Mouse (Mus musculus) hindbrain, embryonic 10.5 days (tissue): ENCODE measurements at regions not wholly inside any gene's neighbourhood (a gene's known extent, or its start where the extent isn't known, plus 50 kb on each side); places are given as distances from the start of the nearest gene placed in this dataset.

Source experiments
- DNase-seq: peaks from one replicate; pipeline ENCODE4 v3.0.0-alpha.2; 2017; ENCODE audit warnings: low spot score
- H3K27ac ChIP-seq: fragments of 300-500 bp; sonication (generic); 2 replicates; pipeline ENCODE4 v1.5.1; 2016; ENCODE audit warnings: mild to moderate bottlenecking, moderate library complexity
- H3K27me3 ChIP-seq: fragments of 300-500 bp; sonication (generic); 2 replicates; pipeline ENCODE4 v1.6.1; 2016; ENCODE audit warnings: mild to moderate bottlenecking; ENCODE audit not compliant: poor library complexity, insufficient read depth, severe bottlenecking
- H3K36me3 ChIP-seq: fragments of 300-500 bp; sonication (generic); 2 replicates; pipeline ENCODE4 v1.6.1; 2016; ENCODE audit warnings: mild to moderate bottlenecking, moderate library complexity
- H3K4me1 ChIP-seq: fragments of 300-500 bp; sonication (generic); replicated peaks from 2 replicates; pipeline ENCODE4 v1.6.1; 2016; ENCODE audit warnings: mild to moderate bottlenecking
- H3K4me3 ChIP-seq: fragments of 300-500 bp; sonication (generic); 2 replicates; pipeline ENCODE4 v1.5.1; 2016; ENCODE audit warnings: mild to moderate bottlenecking, moderate library complexity
- H3K9me3 ChIP-seq: fragments of 300-500 bp; sonication (generic); 2 replicates; pipeline ENCODE4 v1.6.1; 2016; ENCODE audit warnings: mild to moderate bottlenecking, moderate library complexity
- WGBS: fragments of 180-500 bp; shearing (Covaris S2); methylation state at CpG from one replicate; pipeline ENCODE4 v1.1.7; 2016; 5-methylcytosine and 5-hydroxymethylcytosine counted together

GRCm38 (mm10) chr12:79956351-79956750 is 156.5 kb downstream of the Zfp36l1 start:
- Histone ChIP-seq H3K9me3 (no peaks in the 10 kb centered on the region), H3K4me1 (peaks cover 15% of the 10 kb centered on the region), H3K27ac (no peak overlapping the region), H3K4me3 (no peak overlapping the region), H3K36me3 (no peaks in the 10 kb centered on the region), H3K27me3 (0 out of 2 replicates have a peak, but pooled peaks cover 2% of the 10 kb centered on the region)
- WGBS, result 90% methylated on average over 6 of the region's 6 CpGs
- no peak for DNase-seq

- H3K4me1 ChIP-seq, result peaks cover 21% of the 10 kb centered on the region
- 88% methylated on average over 2 of the region's 2 CpGs for WGBS
Observed at GRCm38 (mm10) chr12:79955501-79955900, 157.3 kb downstream of the Zfp36l1 start.

DNA sequence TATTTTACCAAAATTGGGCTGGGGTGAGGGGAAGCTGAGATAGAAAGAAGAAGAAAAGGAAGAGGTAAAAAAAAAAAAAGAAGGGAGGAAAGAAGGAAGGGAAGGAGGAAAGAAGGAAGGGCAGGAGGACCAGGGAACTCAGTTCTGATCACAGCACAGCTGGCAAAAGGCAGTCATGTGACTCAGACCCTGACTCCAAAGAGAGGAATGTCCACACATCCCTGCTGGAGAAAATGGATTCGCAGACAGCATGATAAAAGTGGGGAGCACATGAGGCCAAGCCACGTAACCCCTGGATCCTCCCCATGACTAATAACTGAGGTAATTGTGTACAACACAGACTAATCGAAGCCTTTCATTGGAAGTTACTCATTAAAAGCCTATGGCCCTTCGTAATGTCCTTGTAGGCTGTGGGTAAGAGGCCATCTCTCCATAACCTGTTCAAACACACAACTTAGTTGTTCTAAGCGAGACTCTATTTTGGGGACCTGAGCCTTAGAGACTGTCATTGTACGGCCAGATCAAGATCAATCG is 162.2 kb downstream of the Zfp36l1 start:
- H3K4me3 ChIP-seq, result no peak overlapping the region
- peaks cover 43% of the 10 kb centered on the region for H3K4me1 ChIP-seq
- WGBS, result 88% methylated on average over 7 of the region's 7 CpGs
- H3K27ac ChIP-seq, result peak overlapping the region; percentile 42; the same call in 1 of the 2 replicates
- peaks cover 12% of the 10 kb centered on the region; the same call in 1 of the 2 replicates for H3K27me3 ChIP-seq
- no peak for DNase-seq
- no peaks in the 10 kb centered on the region for H3K36me3 ChIP-seq
- H3K9me3 ChIP-seq, result no peaks in the 10 kb centered on the region

More at GRCm38 (mm10) chr12:79955501-79955900, 157.3 kb downstream of the Zfp36l1 start:
- 0 out of 2 replicates have a peak, but pooled peaks cover 2% of the 10 kb centered on the region for H3K27me3 ChIP-seq
- no peaks in the 10 kb centered on the region for H3K9me3 ChIP-seq
- H3K27ac ChIP-seq, result peak overlapping the region; percentile 23; the same call in 1 of the 2 replicates
- no peaks in the 10 kb centered on the region for H3K36me3 ChIP-seq
- no peak overlapping the region for H3K4me3 ChIP-seq
- no peak for DNase-seq

GRCm38 (mm10) chr12:79949101-79949824 is 163.6 kb downstream of the Zfp36l1 start:
- 30% methylated on average over 14 of the region's 14 CpGs for WGBS
- Histone ChIP-seq H3K27me3 (peaks cover 12% of the 10 kb centered on the region; the same call in 1 of the 2 replicates), H3K27ac (peak overlapping the region; percentile 77), H3K4me1 (peaks cover 57% of the 10 kb centered on the region), H3K36me3 (no peaks in the 10 kb centered on the region), H3K9me3 (no peaks in the 10 kb centered on the region), H3K4me3 (no peak overlapping the region)
- DNase-seq, result peak; percentile 67

DNA sequence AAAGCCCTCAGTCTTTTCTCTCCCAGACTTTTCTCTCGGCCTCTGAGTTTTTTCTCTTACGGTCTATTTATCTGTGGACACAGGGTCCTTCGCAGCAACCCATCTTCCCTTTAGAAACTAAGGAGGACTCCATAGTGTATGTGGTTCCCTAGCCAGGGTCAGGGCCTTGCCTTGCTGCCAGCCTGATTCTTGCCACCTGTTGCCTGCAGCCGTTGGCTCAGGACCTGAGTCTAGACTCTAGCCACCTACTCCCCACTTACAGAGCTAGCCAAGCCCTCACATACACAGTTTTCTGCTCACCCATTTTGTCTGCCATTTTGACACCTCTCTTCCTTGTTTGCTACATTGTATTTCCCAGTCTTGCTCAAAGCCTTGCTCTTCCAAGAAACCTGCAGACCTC is 165.2 kb downstream of the Zfp36l1 start:
- 95% methylated on average over 4 of the region's 4 CpGs for WGBS
- H3K27me3 ChIP-seq, result peaks cover 17% of the 10 kb centered on the region; the same call in 1 of the 2 replicates
- H3K4me1 ChIP-seq, result peaks cover 73% of the 10 kb centered on the region
- no peak overlapping the region for H3K4me3 ChIP-seq
- H3K9me3 ChIP-seq, result no peaks in the 10 kb centered on the region
- H3K36me3 ChIP-seq, result no peaks in the 10 kb centered on the region
- peak overlapping the region; percentile 77; the same call in 1 of the 2 replicates for H3K27ac ChIP-seq
- DNase-seq, result no peak

DNA sequence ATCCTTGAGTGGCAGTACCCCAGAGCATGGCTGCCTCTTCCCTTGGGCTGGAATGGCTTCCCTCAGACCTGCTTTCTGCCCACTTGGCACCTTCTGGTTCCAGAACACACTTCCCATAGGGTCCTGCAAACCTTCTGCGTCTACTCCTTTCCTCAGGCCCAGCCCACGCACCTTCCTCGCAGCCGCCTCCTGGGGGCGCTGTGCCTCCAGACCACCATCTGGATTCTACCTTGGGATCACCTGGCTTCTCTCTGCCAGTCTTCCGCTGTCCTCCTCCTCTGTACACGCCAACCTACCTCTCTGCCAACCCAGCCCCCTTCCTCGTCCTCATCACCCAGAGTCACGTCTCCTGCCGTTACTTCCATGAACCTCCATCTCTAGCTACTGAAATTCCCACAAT is 166.0 kb downstream of the Zfp36l1 start:
- H3K9me3 ChIP-seq, result no peaks in the 10 kb centered on the region
- 80% methylated on average over 10 of the region's 10 CpGs for WGBS
- peak overlapping the region; percentile 82 for H3K27ac ChIP-seq
- H3K4me1 ChIP-seq, result peaks cover 80% of the 10 kb centered on the region
- H3K36me3 ChIP-seq, result no peaks in the 10 kb centered on the region
- no peak overlapping the region for H3K4me3 ChIP-seq
- DNase-seq, result no peak
- H3K27me3 ChIP-seq, result peaks cover 17% of the 10 kb centered on the region; the same call in 1 of the 2 replicates

DNA sequence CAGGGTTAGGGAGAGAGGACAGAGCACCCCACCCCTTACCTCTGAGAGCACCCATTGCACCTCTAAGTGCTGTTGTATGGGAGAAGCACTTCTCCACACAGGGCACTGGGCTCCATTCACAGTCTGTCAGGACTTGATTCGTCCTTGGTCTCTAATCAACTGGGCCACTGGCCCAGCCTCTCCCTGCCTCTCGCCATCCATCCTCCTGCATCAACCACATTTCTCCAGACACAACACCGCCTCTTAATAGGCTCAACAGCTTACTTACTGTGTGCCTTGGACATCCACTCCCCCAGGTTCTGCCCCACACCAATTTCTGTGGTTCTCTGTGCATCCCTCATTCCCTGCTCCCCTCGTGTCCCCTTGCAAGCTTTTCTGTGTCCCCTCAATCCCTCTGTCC is 166.9 kb downstream of the Zfp36l1 start:
- no peaks in the 10 kb centered on the region for H3K9me3 ChIP-seq
- no peak overlapping the region for H3K4me3 ChIP-seq
- no peaks in the 10 kb centered on the region for H3K36me3 ChIP-seq
- H3K27me3 ChIP-seq, result peaks cover 17% of the 10 kb centered on the region; the same call in 1 of the 2 replicates
- peaks cover 73% of the 10 kb centered on the region for H3K4me1 ChIP-seq
- WGBS, result 85% methylated on average over 4 of the region's 4 CpGs
- no peak for DNase-seq
- H3K27ac ChIP-seq, result peak overlapping the region; percentile 82

GRCm38 (mm10) chr12:79944714-79945493 is 167.9 kb downstream of the Zfp36l1 start:
- Histone ChIP-seq H3K36me3 (no peaks in the 10 kb centered on the region), H3K27ac (peak overlapping the region; percentile 82), H3K4me3 (no peak overlapping the region), H3K27me3 (peaks cover 17% of the 10 kb centered on the region; the same call in 1 of the 2 replicates), H3K9me3 (no peaks in the 10 kb centered on the region), H3K4me1 (peaks cover 71% of the 10 kb centered on the region)
- WGBS, result 17% methylated on average over 6 of the region's 6 CpGs
- DNase-seq, result peak; percentile 47

DNA sequence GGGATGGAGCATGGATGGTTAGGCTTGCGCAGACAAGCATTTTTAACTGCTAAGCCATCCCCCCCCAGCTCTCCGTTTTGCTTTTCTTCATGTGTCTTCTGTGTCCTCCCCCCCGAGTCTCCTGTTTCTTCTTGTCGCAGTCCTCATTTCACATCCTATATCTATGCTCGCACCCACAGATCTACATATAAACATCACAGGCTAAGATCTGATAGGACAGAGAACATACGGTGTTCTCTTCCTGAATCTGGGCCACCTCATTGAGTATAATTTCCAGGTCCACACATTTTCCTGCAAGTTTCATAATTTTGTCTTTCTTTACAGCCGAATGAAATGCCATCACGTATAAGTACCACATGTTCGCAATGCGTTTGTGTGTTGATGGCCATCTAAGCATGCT is 168.7 kb downstream of the Zfp36l1 start:
- Histone ChIP-seq H3K9me3 (no peaks in the 10 kb centered on the region), H3K4me1 (peaks cover 64% of the 10 kb centered on the region), H3K36me3 (no peaks in the 10 kb centered on the region), H3K27ac (peak overlapping the region; percentile 82), H3K27me3 (peaks cover 17% of the 10 kb centered on the region; the same call in 1 of the 2 replicates), H3K4me3 (no peak overlapping the region)
- no peak for DNase-seq
- WGBS, result 87% methylated on average over 10 of the region's 10 CpGs

- DNase-seq, result peak; percentile 30
- H3K36me3 ChIP-seq, result no peaks in the 10 kb centered on the region
- H3K27me3 ChIP-seq, result peaks cover 6% of the 10 kb centered on the region; the same call in 1 of the 2 replicates
- H3K9me3 ChIP-seq, result no peaks in the 10 kb centered on the region
- 56% methylated on average over 10 of the region's 10 CpGs for WGBS
- H3K27ac ChIP-seq, result peak overlapping the region; percentile 56; the same call in 1 of the 2 replicates
- H3K4me3 ChIP-seq, result no peak overlapping the region
- H3K4me1 ChIP-seq, result peaks cover 51% of the 10 kb centered on the region
Observed at GRCm38 (mm10) chr12:79942563-79943131, 170.2 kb downstream of the Zfp36l1 start.

- Histone ChIP-seq H3K4me1 (peaks cover 57% of the 10 kb centered on the region), H3K9me3 (no peaks in the 10 kb centered on the region), H3K36me3 (no peaks in the 10 kb centered on the region), H3K4me3 (no peak overlapping the region), H3K27me3 (peaks cover 5% of the 10 kb centered on the region; the same call in 1 of the 2 replicates), H3K27ac (peak overlapping the region; percentile 56; the same call in 1 of the 2 replicates)
- DNase-seq, result no peak
- 48% methylated on average over 3 of the region's 3 CpGs for WGBS
Observed at GRCm38 (mm10) chr12:79941828-79942227, 171.0 kb downstream of the Zfp36l1 start.

DNA sequence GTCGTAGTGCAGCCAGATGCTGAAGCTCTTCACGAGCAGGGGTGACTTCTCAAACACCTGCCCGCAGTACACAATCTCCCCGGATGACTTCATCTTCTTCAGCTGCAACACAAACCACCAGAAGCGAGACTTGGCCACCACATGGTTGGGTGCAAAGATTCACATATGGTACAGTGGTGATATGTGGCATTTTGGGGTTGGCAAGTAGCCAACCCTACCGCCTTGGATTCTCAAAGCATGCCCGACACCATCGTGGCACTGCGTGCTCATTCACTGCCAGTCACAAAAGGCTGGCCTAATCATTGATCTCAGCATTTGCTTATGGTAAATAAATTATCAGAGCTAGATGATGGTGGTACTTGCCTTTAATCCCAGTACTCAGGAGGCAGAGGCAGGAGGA is 173.4 kb downstream of the Zfp36l1 start:
- Histone ChIP-seq H3K9me3 (no peaks in the 10 kb centered on the region), H3K27me3 (peaks cover 5% of the 10 kb centered on the region; the same call in 1 of the 2 replicates), H3K27ac (no peak overlapping the region), H3K36me3 (no peaks in the 10 kb centered on the region), H3K4me3 (no peak overlapping the region), H3K4me1 (peaks cover 46% of the 10 kb centered on the region)
- 95% methylated on average over 9 of the region's 9 CpGs for WGBS
- no peak for DNase-seq
